Mouse (Mus musculus): ENCODE measurements around the gene Elovl6.

The Elovl6 gene

DNA sequence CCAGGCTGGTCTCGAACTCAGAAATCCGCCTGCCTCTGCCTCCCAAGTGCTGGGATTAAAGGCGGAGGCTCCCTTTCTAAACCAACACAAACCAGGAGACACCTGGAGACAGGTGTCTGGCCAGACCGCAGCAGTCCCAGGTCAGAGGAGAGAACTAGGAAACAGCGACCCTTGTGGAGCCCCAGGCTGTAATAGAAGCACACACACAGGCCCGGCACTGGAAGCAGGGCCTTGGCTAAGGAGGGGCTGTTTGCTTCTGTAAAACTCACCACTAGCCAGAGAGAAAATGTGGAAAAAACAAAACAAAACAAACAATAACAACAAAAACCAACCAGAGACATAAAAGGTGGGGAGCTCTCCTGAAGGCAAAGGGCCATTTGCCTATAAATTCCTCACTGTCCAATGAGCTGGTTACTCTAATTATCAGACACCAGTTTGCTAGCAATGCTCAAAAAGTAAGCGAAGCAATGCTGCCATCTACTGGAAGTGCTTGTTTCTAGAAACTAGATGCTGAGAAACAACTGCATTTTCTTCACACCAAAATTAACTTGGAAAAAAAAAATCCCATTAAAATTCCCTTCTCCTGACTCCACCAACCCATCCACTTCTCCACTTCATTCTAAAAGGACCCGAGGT lies 154.7 kb downstream of the Elovl6 start:
- in situ Hi-C loops (cut with MboI, MseI), result loop anchor here (5.0 to 10.0 kb wide), 3 partner anchors 172 to 380 kb away; no protein-coding TSS in a partner anchor

- in situ Hi-C loops (cut with MboI, MseI), result loop anchor here (5.0 to 10.0 kb wide), 3 partner anchors 173 to 380 kb away; no protein-coding TSS in a partner anchor
Observed at GRCm38 (mm10) chr3:129687429-129687828, 155.3 kb downstream of the Elovl6 start.
